Mouse (Mus musculus): ENCODE results near the gene Tll2. TPM values are rescaled to one million over a fixed set of nuclear protein-coding genes. Genes with fewer than 3 reads are reported as not detected.

Gene Tll2
- polyA plus RNA-seq, 1 experiment from 2014 or later: 0.08 TPM

DNA sequence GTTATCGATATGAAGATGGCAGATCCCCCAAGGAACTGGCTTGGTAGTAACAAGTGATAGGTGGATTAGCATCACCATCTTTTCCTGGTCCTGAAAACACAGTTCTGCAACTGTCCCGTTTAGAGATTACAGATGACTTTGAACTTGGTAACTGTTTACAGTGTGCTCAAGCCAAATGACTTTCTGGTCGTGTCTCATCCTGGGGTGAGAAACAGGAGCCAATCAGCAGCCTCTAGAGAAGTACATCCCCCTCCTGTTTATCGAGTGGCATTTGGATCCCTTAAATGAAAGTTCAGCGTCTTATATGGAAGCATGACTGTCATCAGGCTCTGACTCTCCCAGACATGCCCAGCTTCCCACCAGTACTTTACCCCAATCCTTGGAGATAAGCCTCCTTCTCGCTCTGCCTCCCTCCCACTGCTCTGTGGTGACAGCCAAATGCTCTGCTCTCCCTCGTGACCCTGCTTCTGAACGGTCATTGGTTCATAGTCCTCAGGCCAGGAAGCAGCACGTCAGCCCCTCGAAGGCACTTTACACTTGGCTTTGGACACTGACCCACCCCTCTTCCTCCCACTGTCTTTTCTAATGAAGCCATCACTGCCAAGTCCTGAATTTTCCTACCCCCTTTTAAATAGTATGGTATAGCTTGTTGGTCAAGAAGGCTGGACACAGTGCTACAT is 161.4 kb downstream of the Tll2 start:
- no peak overlapping the region for H3K4me2 ChIP-seq
- ATAC-seq (ENCODE audit: insufficient read depth, low FRiP score, low read depth): no peak
- no peak overlapping the region for H3K4me3 ChIP-seq (replicated peaks)
- H3K9me3 ChIP-seq: no peaks in the 10 kb centered on the region
- H3K36me3 ChIP-seq: no peaks in the 10 kb centered on the region
- no peak overlapping the region for H3K9ac ChIP-seq
- H3K27me3 ChIP-seq (replicated peaks): no peaks in the 10 kb centered on the region
- no peaks in the 10 kb centered on the region for H3K4me1 ChIP-seq
- no peak overlapping the region for H3K27ac ChIP-seq
- 34% methylated on average over 10 of the region's 10 CpGs for WGBS

DNA sequence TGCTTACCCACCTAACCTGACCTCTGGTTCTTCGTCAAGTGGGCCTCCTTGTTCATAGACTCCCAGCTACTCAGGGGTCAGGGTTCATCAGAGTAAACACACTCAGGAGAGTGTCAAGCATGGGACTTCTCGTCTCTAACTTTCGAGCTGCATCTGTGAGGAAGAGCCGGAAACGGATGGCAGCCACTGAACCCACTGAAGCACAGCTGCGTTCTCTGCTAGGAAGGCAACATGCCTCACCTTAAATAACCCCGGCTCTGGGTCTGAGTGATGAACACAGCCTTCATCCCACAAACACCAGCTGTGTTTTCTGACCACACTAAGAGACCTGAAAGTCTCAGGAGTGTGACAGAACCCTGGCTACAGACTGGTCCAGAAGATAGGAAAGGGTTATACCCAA is 167.5 kb downstream of the Tll2 start:
- no peaks in the 10 kb centered on the region for H3K36me3 ChIP-seq
- H3K4me3 ChIP-seq (replicated peaks): no peak overlapping the region
- H3K27ac ChIP-seq: no peak overlapping the region
- 64% methylated on average over 7 of the region's 7 CpGs for WGBS
- no peaks in the 10 kb centered on the region for H3K9me3 ChIP-seq
- no peak for ATAC-seq (ENCODE audit: insufficient read depth, low FRiP score, low read depth)
- H3K4me2 ChIP-seq: no peak overlapping the region
- no peaks in the 10 kb centered on the region for H3K4me1 ChIP-seq
- H3K27me3 ChIP-seq (replicated peaks): no peaks in the 10 kb centered on the region
- H3K9ac ChIP-seq: no peak overlapping the region

DNA sequence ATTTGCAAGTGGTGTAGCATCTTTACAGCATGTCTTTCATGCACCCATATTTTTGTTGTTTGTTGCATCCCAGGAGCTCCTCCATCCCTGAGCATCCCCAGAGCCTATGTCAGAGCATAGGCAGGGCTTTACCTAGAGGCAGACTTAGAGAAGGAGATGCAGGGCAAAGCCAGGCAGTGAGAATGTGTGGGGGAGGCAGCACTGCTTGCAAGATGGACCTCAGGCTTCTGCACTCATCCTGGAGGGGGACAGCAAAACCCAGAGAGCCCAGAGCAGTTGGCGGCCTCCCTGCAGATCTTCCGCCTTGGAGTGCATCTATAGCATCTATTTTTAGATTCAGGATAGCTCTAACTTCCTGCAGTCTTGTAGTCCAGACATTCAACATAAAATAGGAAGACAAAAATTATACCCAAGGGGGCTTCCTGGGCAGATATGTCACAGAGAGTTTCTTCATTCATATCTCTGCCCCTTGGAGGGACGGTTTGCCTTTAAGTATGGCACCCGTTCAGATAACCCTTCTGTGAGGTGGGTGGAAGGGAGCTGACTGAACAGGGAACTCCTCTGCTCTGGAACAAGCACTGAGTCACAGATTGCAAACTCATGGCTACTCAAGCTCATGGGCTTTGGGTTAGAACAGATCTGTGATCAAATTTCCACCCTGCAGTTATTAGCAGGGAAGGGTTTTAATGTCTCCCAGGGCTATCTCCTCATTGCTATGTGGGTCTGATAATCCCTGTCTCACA is 170.7 kb downstream of the Tll2 start:
- H3K36me3 ChIP-seq: no peaks in the 10 kb centered on the region
- ATAC-seq (ENCODE audit: insufficient read depth, low FRiP score, low read depth): no peak
- H3K4me3 ChIP-seq (replicated peaks): no peak overlapping the region
- no peaks in the 10 kb centered on the region for H3K27me3 ChIP-seq (replicated peaks)
- H3K4me2 ChIP-seq: no peak overlapping the region
- H3K9ac ChIP-seq: no peak overlapping the region
- no peak overlapping the region for H3K27ac ChIP-seq
- H3K9me3 ChIP-seq: no peaks in the 10 kb centered on the region
- WGBS: 66% methylated on average over 4 of the region's 4 CpGs
- H3K4me1 ChIP-seq: no peaks in the 10 kb centered on the region

Other genes starting within 250 kb of the Tll2 start
- 5.7 and 6.7 TPM in 2 replicates for gene Blnk, start 212.3 kb downstream of the Tll2 start, polyA plus RNA-seq (2015; fragmentation: Nextera tagmentation; extraction: Ambion mirVana)
- gene Dntt, start 177.6 kb downstream of the Tll2 start, polyA plus RNA-seq (2015; fragmentation: Nextera tagmentation; extraction: Ambion mirVana): 0.06 TPM in 1 of 2 replicates, not detected in the other
- gene Opalin, start 129.7 kb downstream of the Tll2 start, polyA plus RNA-seq (2015; fragmentation: Nextera tagmentation; extraction: Ambion mirVana): not detected in 2 replicates
- gene Tm9sf3, start 57.2 kb upstream of the Tll2 start, polyA plus RNA-seq (2015; fragmentation: Nextera tagmentation; extraction: Ambion mirVana): 155 and 179 TPM in 2 replicates
- gene Pik3ap1, start 178.3 kb upstream of the Tll2 start, polyA plus RNA-seq (2015; fragmentation: Nextera tagmentation; extraction: Ambion mirVana): 10.5 and 13.8 TPM in 2 replicates

Measured in stomach, embryonic 15.5 days (tissue).